Mouse (Mus musculus): ENCODE results near the gene Sco2. TPM values are rescaled to one million over a fixed set of nuclear protein-coding genes. Genes with fewer than 3 reads are reported as not detected.

Gene Sco2
- total RNA-seq (2021): 10 to 100 TPM; 25.1 to 29.4 TPM
- polyA plus RNA-seq (2012; rRNA removed): 35.6 and 40.7 TPM in 2 replicates
- long read RNA-seq, transcript Sco2-201 (3 exons, 1,145 nt): major isoform, 9 of 24 reads
- long read RNA-seq, partial matches to known transcripts: 13 of 24 reads
- long read RNA-seq, other reads (novel, unspliced or antisense): 0 of 24 reads

DNA sequence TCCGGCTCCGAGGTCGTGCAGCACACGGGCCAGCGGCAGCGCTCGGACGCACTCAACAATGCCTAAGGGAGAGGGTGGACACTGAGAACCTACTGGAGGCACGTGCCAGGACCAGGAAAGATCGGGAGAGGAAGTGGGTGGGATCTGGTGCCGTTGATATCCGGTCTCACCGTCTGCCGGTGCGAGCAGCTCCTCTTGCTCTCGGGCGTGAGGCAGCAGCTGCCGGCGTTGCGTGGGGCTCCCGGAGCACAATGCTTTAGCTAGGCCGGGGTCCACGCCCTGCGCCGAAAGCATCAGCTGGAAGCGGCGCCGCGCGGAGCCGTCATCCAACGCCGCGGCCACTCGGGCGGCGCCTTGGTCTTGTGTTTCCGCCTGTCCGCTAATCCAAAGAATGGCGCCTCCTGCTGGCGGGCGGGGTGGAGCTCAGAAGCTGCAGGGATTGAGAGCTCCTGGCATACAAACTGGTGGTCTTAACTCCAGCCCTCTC, at the start of gene Sco2:
TSS of gene Sco2 (minus strand) at position 85 of the 487 bp plus-strand sequence.
- intact Hi-C loops (cut with DNase I): loop anchor here (2.0 to 10.0 kb wide), 4 partner anchors 19 to 229 kb away; partner anchors contain the start of genes C730034F03Rik, Chkb, Gm44502 and Lmf2
- H3K9ac ChIP-seq (ENCODE audit: low read depth, low read length): peak within 1 kb of the TSS; percentile 73
- H3K36me3 ChIP-seq (ENCODE audit: control insufficient read depth, insufficient read depth, low read length): no peaks in the 10 kb centered on the region
- H3K79me2 ChIP-seq (replicated peaks; ENCODE audit: control insufficient read depth, insufficient read depth, low read length): no peaks in the 10 kb centered on the region
- peak within 1 kb of the TSS; percentile 63 for H3K4me3 ChIP-seq
- TF ChIP-seq EP300 (IDR thresholded peaks at IDR 0.05; ENCODE audit: insufficient read depth, low read depth, low read length): peak; percentile 17; the same call in 1 of the 2 replicates
- TF ChIP-seq CTCF (IDR thresholded peaks at IDR 0.05): peak; percentile 93
- peak; percentile 85 for TF ChIP-seq POLR2A (IDR thresholded peaks at IDR 0.05; ENCODE audit: insufficient read depth, low read depth, low read length)
- H3K27me3 ChIP-seq (ENCODE audit: control insufficient read depth, insufficient read depth, low read length): 0 out of 2 replicates have a peak, but pooled peaks cover 2% of the 10 kb centered on the region
- H3K27ac ChIP-seq: peak within 1 kb of the TSS; percentile 99
- DNase-seq: peak; percentile 92 to 95
- WGBS: under 1% methylated on average over 42 of the region's 42 CpGs
- H3K4me1 ChIP-seq (ENCODE audit: control insufficient read depth, insufficient read depth, low read length): peaks cover 7% of the 10 kb centered on the region

DNA sequence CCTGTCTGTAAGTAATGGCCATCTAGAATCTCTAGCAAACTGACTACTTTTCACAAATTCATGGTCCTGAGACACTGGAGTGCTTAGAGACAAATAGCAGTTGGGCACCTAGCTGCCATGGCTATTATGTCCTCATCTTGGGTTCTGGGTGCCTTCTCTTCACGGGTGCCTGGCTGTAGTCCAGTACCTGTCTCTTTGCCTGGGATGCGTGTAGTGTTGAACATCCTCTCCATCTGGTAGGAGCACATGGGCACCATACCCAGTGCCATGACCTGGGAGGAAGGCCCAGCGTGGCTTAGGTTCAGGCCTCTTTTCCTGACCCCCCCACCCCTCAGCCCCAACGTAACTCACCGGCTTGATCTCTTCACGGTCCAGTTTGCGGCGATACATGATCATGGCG, 48.3 kb upstream of the Sco2 start:
- H3K4me1 ChIP-seq (ENCODE audit: control insufficient read depth, insufficient read depth, low read length): no peaks in the 10 kb centered on the region
- H3K4me3 ChIP-seq: no peak overlapping the region
- 81% methylated on average over 9 of the region's 9 CpGs for WGBS
- intact Hi-C loops (cut with DNase I): no loop called here
- H3K79me2 ChIP-seq (replicated peaks; ENCODE audit: control insufficient read depth, insufficient read depth, low read length): no peaks in the 10 kb centered on the region
- H3K36me3 ChIP-seq (ENCODE audit: control insufficient read depth, insufficient read depth, low read length): peaks cover 7% of the 10 kb centered on the region
- TF ChIP-seq CTCF (IDR thresholded peaks at IDR 0.05) (no peak), EP300 (IDR thresholded peaks at IDR 0.05; ENCODE audit: insufficient read depth, low read depth, low read length) (no peak), POLR2A (IDR thresholded peaks at IDR 0.05; ENCODE audit: insufficient read depth, low read depth, low read length) (no peak)
- no peak overlapping the region for H3K27ac ChIP-seq
- no peaks in the 10 kb centered on the region for H3K27me3 ChIP-seq (ENCODE audit: control insufficient read depth, insufficient read depth, low read length)
- H3K9ac ChIP-seq (ENCODE audit: low read depth, low read length): no peak overlapping the region
- DNase-seq: no peak

GRCm38 (mm10) chr15:89415282-89415681, 41.6 kb upstream of the Sco2 start:
- Histone ChIP-seq H3K4me3 (no peak overlapping the region), H3K27ac (peak overlapping the region; percentile 69), H3K27me3 (ENCODE audit: control insufficient read depth, insufficient read depth, low read length) (no peaks in the 10 kb centered on the region), H3K9ac (ENCODE audit: low read depth, low read length) (no peak overlapping the region), H3K79me2 (replicated peaks; ENCODE audit: control insufficient read depth, insufficient read depth, low read length) (no peaks in the 10 kb centered on the region), H3K4me1 (ENCODE audit: control insufficient read depth, insufficient read depth, low read length) (peaks cover 1% of the 10 kb centered on the region), H3K36me3 (ENCODE audit: control insufficient read depth, insufficient read depth, low read length) (peaks cover 9% of the 10 kb centered on the region)
- 48% methylated on average over 8 of the region's 8 CpGs for WGBS
- intact Hi-C loops (cut with DNase I): no loop called here
- TF ChIP-seq EP300 (IDR thresholded peaks at IDR 0.05; ENCODE audit: insufficient read depth, low read depth, low read length): peak; percentile 75
- no peak for TF ChIP-seq CTCF (IDR thresholded peaks at IDR 0.05)
- peak; percentile 16; the same call in 1 of the 2 replicates for TF ChIP-seq POLR2A (IDR thresholded peaks at IDR 0.05; ENCODE audit: insufficient read depth, low read depth, low read length)
- peak in 1 of 2 experiments; percentile 59 for DNase-seq

DNA sequence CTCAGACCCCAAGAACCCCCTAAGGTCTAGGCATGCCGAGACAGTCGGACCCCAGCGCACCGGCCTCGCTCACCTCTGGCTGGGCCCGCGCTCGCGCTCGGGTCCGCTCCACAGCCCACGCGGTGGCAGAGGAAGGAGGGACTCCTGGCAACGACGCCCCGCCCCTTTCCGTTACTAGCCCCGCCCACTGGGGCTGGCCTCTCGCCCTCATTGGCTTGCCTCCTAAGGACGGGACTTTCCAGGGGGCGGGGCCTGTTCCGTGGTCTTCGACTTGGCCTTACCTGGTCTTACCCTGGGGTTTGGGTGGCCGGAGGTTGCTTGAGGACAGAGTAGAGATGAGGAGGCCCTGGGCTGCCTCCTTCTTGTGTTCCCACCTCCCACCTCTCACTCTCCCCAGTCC, 36.5 kb upstream of the Sco2 start, which contains the start of gene Syce3:
TSS of gene Syce3 (minus strand) at position 386 of the 400 bp plus-strand sequence.
- intact Hi-C loops (cut with DNase I): no loop called here
- TF ChIP-seq POLR2A (IDR thresholded peaks at IDR 0.05; ENCODE audit: insufficient read depth, low read depth, low read length) (no peak), EP300 (IDR thresholded peaks at IDR 0.05; ENCODE audit: insufficient read depth, low read depth, low read length) (no peak), CTCF (IDR thresholded peaks at IDR 0.05) (no peak)
- Histone ChIP-seq H3K4me1 (ENCODE audit: control insufficient read depth, insufficient read depth, low read length) (no peaks in the 10 kb centered on the region), H3K9ac (ENCODE audit: low read depth, low read length) (no peak within 1 kb of the TSS), H3K36me3 (ENCODE audit: control insufficient read depth, insufficient read depth, low read length) (no peaks in the 10 kb centered on the region), H3K4me3 (no peak within 1 kb of the TSS), H3K79me2 (replicated peaks; ENCODE audit: control insufficient read depth, insufficient read depth, low read length) (no peaks in the 10 kb centered on the region), H3K27me3 (ENCODE audit: control insufficient read depth, insufficient read depth, low read length) (no peaks in the 10 kb centered on the region), H3K27ac (no peak within 1 kb of the TSS)
- DNase-seq: no peak
- WGBS: 77% methylated on average over 24 of the region's 24 CpGs

DNA sequence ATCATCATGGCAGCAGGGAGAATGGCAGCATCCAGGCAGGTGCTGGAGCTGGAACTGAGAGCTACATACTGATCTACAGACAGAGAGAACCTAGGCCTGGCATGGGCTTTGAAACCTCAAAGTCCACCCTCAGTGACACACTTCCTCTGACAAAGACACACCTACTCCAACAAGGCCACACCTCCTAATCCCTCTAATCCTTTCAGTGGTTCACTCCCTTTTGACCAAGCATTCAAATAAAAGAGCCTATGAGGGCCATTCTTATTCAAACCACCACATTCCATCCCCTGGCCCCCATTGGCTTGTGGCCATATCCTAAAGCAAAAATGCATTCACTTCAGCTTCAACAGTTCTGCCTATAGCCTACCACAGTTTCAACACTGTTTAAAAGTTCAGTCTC, 33.0 kb upstream of the Sco2 start:
- Histone ChIP-seq H3K4me3 (no peak overlapping the region), H3K79me2 (replicated peaks; ENCODE audit: control insufficient read depth, insufficient read depth, low read length) (no peaks in the 10 kb centered on the region), H3K27ac (no peak overlapping the region), H3K36me3 (ENCODE audit: control insufficient read depth, insufficient read depth, low read length) (no peaks in the 10 kb centered on the region), H3K9ac (ENCODE audit: low read depth, low read length) (no peak overlapping the region), H3K27me3 (ENCODE audit: control insufficient read depth, insufficient read depth, low read length) (no peaks in the 10 kb centered on the region), H3K4me1 (ENCODE audit: control insufficient read depth, insufficient read depth, low read length) (no peaks in the 10 kb centered on the region)
- intact Hi-C loops (cut with DNase I): no loop called here
- DNase-seq: no peak
- TF ChIP-seq POLR2A (IDR thresholded peaks at IDR 0.05; ENCODE audit: insufficient read depth, low read depth, low read length) (no peak), EP300 (IDR thresholded peaks at IDR 0.05; ENCODE audit: insufficient read depth, low read depth, low read length) (no peak), CTCF (IDR thresholded peaks at IDR 0.05) (no peak)
